Mouse (Mus musculus) large intestine, adult 2 months (tissue): ENCODE measurements at regions not wholly inside any gene's neighbourhood (a gene's known extent, or its start where the extent isn't known, plus 50 kb on each side); places are given as distances from the start of the nearest gene placed in this dataset.

Source experiments
- DNase-seq: peaks from one replicate; pipeline ENCODE4 v3.0.0-alpha.2; 2012; ENCODE audit warnings: low read depth, low spot score
- WGBS: fragments of 180-500 bp; shearing (Covaris S2); methylation state at CpG from one replicate; pipeline ENCODE4 v1.1.7; 2018; 5-methylcytosine and 5-hydroxymethylcytosine counted together

DNA sequence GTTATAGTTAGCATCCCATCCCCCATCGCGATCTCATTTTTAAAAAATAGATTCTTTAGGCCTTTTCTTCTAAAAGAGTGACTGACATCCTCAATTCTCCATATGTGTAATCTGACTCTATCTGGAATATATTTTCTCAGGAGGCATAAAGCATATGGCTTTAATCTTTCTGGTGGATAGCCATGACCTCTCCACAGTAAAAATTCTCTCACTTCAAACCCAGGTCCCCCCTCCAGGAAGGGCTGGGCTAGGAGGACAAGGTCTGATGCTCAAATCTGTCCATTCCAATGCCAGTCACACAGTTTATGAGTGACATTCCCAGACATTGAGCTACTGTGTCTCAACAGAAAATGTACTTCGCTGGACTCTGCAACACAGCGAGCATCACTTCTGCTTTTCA is 226.8 kb upstream of the Kdm8 start:
- WGBS = 89% methylated on average over 4 of the region's 4 CpGs
- no peak for DNase-seq

DNA sequence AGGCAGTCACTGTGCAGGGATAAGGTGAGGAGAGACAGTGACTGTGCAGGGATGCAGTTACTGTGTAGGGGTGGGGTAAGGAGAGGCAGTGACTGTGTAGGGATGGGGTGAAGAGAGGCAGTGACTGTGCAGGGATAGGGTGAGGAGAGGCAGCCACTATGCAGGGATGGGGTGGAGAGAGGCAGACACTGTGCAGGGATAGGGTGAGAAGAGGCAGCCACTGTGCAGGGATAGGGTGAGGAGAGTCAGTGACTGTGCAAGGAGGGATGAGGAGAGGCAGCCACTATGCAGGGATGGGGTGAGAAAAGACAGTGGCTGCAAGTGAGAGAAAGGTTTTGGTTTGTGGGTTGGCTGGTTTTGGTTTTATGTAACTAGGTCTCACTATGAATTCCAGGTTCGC is 221.8 kb upstream of the Kdm8 start:
- DNase-seq = no peak
- 72% methylated on average over 1 of the region's 1 CpGs for WGBS

DNA sequence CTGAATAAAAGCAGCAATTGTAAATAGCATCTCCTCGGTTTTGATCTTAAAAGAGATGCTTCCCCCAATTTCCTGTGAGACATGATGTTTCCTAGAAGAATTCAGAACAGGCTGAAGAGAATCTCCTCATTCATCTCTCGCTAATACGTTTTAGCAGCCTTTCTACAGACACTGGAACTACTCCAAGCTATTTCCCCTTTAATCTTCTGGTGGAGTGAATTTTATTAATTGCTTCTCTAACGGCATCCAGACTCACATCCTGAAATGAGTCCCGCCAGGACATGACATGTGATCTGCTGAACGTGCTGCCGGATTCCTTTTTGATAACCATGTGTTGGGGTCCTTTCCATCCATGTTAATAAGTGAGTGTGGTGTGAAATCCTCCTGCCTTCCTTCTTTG is 209.6 kb upstream of the Kdm8 start:
- WGBS = 74% methylated on average over 7 of the region's 7 CpGs
- DNase-seq = no peak

DNA sequence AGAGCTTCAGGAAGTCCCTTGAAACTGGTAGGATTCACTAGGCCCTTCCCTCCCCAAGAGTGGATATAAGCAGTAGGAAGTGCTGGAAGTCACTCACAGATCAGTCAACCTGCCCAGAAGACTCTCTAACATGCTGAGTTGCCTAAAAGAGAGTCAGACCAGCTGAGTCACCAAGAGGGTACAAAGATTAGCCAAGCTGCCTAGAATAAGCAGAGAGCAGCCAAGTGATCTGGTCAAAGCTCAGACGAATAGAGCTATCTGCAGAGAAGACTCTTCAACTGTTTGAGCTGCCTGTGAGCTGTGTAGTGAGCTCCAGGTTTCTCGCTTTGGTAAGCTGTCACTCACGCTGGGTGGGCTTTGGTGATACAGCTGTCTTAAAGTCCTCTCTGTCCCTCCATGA is 207.4 kb upstream of the Kdm8 start:
- 77% methylated on average over 3 of the region's 3 CpGs for WGBS
- no peak for DNase-seq

DNA sequence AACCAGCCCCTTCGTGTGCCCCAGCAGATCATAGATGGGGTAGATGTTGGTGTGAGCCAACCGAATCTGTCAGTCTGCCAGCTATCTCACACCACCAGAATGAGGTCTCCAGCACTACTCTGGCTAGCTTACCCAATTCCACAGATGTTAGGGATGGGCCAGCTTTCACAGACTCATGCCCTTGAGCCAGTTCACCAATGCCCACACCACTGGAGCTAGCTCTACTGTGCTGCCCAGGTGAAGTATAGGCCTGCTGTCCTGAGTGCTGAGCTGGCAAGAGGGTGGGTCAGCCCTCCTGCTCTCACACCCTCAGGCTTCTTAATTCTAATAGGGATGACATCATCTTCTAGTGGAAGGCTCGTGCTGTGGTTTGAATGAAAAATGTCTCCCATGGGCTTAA is 201.5 kb upstream of the Kdm8 start:
- DNase-seq = no peak
- 70% methylated on average over 3 of the region's 3 CpGs for WGBS

DNA sequence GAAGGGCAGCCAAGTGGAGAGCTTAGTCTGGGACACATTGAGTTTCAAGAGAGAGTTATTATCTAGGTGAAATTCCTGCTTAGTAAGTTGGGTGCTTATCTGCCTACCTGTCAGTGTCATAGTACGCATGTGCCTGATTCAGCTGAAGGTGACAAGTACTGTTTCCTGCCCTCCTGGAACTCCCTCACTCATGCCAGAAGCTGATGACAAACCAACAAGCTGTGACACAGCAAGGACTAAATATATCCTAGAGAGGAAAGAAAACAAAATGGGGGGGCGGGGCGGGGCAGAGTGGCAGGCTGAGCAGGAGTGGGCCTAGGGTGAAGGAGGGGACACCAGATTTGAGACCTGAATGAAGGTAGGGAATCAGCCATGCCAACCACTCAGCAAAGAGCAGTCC is 196.1 kb upstream of the Kdm8 start:
- WGBS = 85% methylated on average over 3 of the region's 3 CpGs
- DNase-seq = no peak

DNA sequence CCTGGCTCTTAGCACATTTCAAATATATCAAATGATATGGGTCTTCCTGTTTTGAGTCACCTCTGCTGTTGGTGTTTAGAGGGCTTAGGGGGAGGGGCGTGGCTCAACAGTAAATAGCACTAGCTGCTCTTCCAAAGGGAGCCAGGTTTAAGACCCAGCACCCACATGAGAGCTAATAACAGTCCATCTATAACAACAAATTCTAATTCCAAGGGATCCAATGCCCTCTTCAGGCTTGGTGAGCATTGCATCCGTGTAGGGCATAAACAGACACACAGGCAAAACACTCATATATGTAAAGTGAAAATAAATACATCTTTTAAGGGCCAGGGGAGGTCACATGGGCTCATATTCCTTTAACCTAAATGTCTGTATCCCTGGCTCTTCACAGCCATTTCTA is 194.1 kb upstream of the Kdm8 start:
- DNase-seq = no peak
- 58% methylated on average over 2 of the region's 2 CpGs for WGBS

DNA sequence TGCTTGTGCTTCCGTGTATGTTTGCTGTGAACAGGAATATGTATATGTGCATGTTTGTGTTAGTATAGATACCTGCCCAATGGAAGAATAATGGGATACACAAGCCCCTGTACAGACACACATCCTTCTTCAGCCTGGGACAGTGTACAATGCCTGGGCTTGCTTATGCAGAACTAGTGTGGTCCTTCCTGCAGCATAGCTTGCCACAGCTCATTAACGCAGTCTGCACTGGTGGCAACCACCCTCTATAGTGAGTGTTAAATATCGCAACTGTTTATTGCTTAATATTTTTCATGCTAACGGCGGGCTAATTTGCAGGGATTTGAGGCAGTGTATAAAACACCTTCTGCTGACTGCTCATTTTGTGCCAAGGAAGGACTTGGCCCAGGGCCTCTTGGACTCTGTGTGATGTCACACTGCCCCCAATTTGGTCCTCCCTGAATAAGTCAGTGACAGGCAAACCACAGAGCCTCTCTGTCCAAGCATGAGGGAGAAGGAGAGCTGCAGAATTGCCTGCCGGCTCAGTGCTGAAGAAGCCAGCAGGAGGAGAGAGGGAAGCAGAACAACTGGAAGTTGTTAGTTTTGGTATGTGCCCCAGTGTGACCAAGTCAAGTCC is 193.4 kb upstream of the Kdm8 start:
- WGBS = 71% methylated on average over 6 of the region's 6 CpGs

DNA sequence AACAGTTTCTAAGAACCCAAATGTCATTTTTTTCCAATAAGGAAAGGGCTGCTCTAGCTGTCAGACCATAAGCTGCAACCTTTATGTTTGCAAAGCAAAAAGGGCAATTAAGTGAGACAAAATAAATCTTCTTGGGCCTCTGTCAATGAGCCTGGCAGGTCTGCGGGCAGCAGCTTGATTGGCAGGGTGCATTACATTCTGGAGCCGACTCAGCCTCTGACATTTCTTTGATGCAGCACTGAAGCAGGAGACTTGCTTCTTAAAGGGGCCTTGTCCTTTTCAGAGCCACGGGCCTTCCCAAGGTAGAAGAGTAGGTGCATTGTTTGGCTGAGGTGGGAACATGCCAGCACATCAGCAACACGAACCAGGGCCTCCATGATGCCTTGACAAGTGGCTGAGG is 190.2 kb upstream of the Kdm8 start:
- WGBS = 20% methylated on average over 4 of the region's 4 CpGs
- DNase-seq = no peak

More for the DNA sequence above, 193.4 kb upstream of the Kdm8 start:
- no peak for DNase-seq

DNA sequence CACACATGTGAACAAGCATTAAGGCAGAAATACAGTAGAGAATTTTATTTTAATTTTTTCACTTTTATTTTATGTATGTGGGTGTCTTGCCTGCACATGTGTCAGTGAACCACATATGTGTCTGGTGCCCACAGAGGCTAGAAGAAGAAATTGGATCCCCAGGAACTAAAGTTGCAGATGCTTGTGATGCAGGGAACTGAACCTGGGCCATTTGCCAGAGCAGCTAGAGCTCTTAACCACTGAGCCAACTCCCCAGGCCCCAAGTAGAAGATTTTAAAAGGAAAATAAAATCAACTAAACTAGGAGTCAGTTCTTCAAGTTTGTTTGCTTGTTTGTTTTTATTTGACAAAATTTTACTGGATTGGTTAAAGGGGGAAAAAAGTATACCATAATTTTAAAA is 185.5 kb upstream of the Kdm8 start:
- DNase-seq = no peak

DNA sequence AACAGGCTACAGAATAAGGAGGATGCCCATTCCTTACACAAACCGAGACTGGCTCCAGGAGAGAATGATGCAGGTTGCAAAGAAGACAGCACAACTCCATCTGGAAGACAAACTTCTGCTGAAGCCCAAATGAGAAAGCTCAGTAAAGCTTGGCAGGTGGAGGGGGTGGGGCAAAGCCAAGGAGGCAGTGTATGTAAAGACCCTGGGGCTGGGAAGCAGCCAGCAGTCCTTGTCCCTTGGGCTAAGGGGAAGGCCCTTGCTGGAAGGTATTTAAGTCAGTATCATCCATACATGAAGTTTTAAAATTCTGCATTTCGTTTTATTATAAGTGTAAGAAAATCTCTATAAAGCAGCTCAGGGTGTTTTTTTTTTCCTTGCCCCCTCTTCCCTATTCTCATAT is 182.3 kb upstream of the Kdm8 start:
- 74% methylated on average over 2 of the region's 2 CpGs for WGBS
- DNase-seq = no peak

DNA sequence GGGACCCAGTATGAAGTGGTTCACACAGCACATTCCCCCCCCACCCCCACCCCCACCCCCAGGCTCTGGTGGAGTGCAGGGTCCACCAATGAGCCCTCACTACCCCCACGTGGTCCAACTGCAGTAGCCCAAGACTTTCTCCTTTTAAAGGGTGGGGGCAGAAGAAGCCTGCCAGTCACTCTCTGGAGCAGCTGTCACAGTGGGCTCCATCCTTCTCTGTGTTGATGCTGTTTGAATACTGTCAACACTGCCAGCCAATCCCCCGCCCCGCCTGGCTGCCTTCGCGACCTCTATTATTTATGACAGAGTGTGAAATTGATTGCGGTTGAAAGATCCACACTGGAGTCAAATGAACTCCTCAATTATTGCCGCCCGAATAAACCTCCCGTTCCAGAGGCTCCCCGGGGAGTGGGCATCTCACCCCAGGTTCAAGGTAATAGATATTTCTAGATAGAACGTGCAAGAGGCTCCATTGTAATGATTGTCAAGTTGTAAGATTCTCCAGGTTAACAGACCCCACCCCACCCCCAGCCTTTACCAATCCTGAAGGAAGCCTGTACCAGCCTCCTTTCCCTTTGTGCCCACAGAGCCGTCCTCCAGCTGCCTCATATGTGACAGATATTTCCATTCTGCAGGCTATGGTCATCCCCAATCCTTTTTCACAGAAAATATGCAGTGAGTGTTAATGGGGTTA is 181.7 kb upstream of the Kdm8 start:
- DNase-seq = no peak
- WGBS = 57% methylated on average over 12 of the region's 12 CpGs

DNA sequence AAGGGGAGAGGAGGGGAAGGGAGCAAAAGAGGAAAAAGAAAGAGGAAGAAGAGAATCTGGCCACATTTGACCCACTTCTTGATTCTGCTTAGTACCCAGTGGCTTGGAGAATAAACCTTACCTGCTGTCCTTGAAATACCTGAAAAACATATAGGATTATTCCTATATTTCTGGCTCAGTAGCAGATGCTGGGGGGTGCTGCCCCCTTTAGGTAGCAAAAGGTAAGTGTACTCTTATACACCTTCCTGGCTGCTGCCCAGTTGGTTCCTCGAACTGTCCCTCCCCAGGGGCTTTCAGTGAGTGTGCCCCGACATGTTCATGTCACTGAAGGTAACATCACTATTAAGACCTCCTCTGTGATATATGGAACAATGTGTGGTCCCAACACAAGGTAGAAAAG is 180.7 kb upstream of the Kdm8 start:
- no peak for DNase-seq
- WGBS = 66% methylated on average over 2 of the region's 2 CpGs

DNA sequence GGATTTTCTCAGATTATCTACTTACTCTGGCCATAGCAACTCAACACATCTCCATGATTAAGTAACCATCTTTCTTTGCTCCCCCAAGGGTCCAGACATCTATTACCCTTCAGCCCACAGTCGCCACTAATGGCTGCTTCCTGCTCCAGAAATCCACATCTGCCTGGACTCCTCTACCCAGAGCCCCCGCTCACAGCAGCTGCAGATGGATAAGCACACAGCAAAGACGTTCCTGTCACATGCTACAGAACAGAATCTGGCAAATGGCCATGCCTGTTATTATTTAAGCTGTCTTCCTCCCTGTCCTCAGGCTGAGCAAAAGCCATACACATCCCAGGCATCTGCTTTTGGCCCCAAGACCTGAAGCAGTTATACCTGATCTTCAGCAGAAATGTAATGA is 173.8 kb upstream of the Kdm8 start:
- 54% methylated on average over 3 of the region's 3 CpGs for WGBS
- no peak for DNase-seq

DNA sequence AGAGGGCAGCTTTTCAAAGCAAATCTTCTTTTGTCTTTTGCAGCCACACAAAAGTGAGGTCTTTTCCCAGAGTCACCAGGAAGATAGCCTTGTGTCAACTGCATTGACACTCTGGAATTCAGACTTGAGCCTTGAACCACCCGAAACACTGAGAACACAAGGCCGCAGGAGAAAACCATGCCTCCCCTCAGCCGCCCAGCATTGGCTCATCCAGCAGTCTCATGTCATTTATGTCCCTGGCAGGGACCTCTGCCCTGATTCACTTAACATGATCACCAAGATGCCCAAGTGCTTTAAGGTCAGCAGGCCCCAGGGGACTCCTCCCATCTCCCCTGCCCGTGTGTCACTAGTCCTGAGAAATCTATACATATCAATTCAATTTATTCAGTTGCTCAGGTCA is 173.1 kb upstream of the Kdm8 start:
- 83% methylated on average over 4 of the region's 4 CpGs for WGBS
- no peak for DNase-seq

DNA sequence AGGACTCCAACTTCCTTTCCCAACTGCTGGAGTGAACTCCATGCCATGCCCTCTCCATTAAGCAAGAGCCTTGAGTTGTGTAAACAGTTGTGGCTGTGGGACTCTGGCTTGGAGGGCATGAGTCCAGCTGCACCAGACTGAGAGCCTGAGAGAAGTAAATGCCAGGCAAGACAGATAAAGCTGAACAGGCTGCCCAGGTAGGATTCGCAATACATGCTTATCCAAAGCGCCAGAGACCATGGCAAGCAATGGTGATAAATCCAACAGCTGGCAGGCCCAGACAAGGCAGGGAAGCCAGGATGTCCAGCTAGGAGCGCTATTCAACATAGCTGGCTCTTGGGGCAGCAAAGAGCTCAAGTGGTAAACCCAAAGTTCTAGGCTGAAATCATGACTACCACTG is 163.1 kb upstream of the Kdm8 start:
- WGBS = 72% methylated on average over 3 of the region's 3 CpGs
- DNase-seq = no peak

DNA sequence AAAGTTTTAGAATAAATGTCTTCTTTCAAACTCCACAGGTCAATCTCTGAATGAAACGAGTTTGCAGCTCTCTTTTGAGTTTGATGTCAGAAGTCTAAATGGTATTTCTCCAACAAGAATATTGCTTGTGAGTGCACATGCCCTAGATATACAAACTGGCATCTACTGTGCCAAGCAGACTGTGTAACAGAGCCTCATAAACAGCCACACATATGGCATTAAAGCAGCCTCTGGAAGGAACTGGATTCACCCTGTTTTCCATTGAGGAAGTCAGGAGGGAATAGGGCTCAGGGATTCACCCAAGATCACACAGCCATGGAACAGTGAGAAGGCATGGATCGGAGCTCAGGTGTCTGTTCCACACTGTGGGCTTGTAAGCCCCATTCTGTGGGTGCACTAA is 149.2 kb upstream of the Kdm8 start:
- WGBS = 60% methylated on average over 2 of the region's 2 CpGs
- DNase-seq = no peak

DNA sequence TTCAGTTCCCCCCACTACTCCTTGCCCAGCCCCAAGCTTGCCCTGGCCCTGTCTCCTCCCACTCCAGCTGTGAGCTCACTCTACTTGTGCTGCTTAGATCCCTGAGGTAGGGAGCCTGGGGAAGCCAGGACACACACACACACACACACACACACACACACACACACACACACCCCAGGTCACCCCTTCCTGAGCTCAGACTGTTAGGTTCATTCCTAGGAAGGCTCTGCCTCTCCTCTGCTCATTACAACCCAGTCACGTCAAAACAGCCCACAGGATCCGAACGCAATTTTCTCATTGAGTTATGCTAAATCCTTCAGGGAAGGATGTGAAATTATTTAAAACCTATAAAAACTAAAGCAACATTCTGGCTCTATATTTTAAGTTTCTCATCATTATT is 136.0 kb upstream of the Kdm8 start:
- 71% methylated on average over 3 of the region's 3 CpGs for WGBS
- DNase-seq = no peak

DNA sequence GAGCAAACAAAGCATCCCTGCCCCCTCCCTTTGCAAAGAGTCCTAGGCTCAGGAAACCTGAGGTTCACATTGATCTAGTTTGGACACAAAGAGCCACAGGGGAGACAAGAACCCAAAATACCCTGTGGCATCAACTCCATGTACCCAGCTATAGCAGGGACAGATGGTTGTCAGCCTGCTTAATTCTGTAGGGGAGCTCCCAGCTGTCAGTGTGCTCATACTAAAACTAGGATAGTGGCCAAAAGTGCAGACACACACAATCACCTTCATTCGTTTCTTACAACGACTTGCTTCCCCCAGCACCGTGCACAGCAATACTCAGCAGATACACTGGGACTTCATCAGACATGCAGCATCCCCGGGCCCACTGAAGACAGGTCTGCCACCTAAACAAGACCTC is 133.5 kb upstream of the Kdm8 start:
- DNase-seq = no peak
- 69% methylated on average over 4 of the region's 4 CpGs for WGBS

DNA sequence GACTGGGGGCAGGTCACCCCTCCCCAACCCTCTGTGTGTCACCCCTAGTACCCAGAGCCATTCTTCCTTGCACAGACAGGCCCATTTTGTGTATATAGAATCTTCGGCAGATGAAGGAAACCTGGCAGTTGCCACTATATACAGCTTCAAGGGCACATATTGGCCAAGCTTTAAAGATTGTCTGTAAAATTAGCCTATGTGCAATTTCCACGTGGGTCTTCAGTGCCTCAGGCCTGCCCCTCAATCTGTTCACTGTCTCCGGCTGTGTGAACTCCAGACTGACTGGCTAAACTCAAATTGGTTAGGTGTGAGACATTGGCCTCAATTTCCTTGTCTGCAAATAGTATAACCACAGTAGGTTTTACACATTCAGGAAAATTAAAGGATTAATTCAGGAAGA is 130.9 kb upstream of the Kdm8 start:
- WGBS = 78% methylated on average over 3 of the region's 3 CpGs
- DNase-seq = no peak

DNA sequence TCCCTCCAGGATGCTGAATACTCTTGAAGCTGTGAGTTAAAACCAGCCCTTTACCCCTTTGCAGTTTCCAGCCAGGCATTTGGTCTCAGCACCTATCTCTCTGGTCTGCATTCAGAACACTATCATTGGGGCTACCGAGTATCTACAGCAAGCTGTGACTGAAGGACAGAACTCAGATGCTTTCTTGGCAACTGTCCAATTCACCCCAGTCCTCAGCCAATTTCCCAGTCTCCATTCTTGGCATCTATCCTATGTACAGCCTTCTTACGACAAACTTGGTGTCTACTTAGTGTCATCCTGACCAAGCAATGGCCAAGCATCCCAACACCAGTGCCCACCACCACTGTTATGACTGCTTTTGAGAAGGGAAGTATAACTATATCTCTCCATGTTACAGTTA is 109.7 kb upstream of the Kdm8 start:
- 56% methylated on average over 2 of the region's 2 CpGs for WGBS

DNA sequence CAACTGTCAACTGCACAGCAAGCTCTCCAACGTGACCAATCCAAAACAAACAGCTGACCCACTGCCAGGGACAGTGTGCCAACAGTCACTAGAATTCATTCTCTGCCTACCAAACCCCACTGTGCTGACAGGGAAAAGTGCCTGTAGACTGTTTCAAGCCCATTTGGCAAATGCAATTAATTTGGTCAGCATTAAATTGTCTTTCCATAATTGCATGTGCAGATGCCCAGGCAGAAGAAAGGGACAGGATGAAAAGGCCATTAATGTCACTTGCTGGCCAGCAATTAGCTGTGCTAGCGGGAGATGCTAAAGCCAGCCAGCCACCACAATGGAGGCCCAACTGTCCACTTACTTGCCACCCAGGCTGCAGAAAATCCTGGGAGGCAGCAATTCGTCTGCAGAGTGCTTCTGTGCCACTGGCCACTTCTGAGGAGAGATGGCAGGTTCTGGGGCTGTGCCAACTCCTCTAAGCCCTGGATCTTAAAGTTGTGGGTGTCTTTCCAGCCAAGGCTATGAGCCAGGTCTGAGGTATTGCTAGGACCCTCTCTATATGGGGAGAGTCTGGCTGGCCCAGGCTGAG is 108.8 kb upstream of the Kdm8 start:
- DNase-seq = no peak

More for the DNA sequence above, 109.7 kb upstream of the Kdm8 start:
- DNase-seq = no peak

More for the DNA sequence above, 108.8 kb upstream of the Kdm8 start:
- WGBS = 53% methylated on average over 3 of the region's 3 CpGs
